Mouse (Mus musculus) MEL (cell line): Measurements from ENCODE around the gene Rpl34.

Experiments
- CHD2 ChIP-seq: IDR thresholded peaks from 2 replicates; pipeline ENCODE4 v1.6.1; 2011; ENCODE audit warnings: low read length, improper control_type of control experiment
- CTCF ChIP-seq, 3 experiments: IDR thresholded peaks in 2 of 3; conservative IDR thresholded peaks in 1 of 3; 2 replicates each; pipeline ENCODE4 v1.5.1; 2011 to 2012; ENCODE audit warnings: low read length in 3 of 3, low read depth in 2 of 3, mild to moderate bottlenecking in 2 of 3, improper control_type of control experiment in 1 of 3, inconsistent platforms in 1 of 3, mixed read lengths in 1 of 3, moderate library complexity in 1 of 3; ENCODE audit not compliant: control insufficient read depth in 1 of 3, insufficient read depth in 1 of 3, poor library complexity in 1 of 3, severe bottlenecking in 1 of 3
- ELF1 ChIP-seq: IDR thresholded peaks from 2 replicates; pipeline ENCODE4 v1.6.1; 2014; ENCODE audit warnings: low read depth, mild to moderate bottlenecking, inconsistent platforms, low read length, improper control_type of control experiment, moderate library complexity
- EP300 ChIP-seq, 2 experiments: IDR thresholded peaks; 2 replicates each; pipeline ENCODE4 v1.6.1; 2011; ENCODE audit warnings: improper control_type of control experiment in 2 of 2, low read length in 2 of 2, low read depth in 1 of 2, mild to moderate bottlenecking in 1 of 2
- ETS1 ChIP-seq: IDR thresholded peaks from 2 replicates; pipeline ENCODE4 v1.6.1; 2012; ENCODE audit warnings: low read depth, mild to moderate bottlenecking, inconsistent platforms, low read length, improper control_type of control experiment, moderate library complexity
- MAZ ChIP-seq: IDR thresholded peaks from 2 replicates; pipeline ENCODE4 v1.6.1; 2012; ENCODE audit warnings: low read depth, mild to moderate bottlenecking, inconsistent platforms, low read length, improper control_type of control experiment
- MEF2A ChIP-seq: IDR thresholded peaks from 2 replicates; pipeline ENCODE4 v1.6.1; 2014; ENCODE audit warnings: low read depth, mild to moderate bottlenecking, inconsistent platforms, low read length, improper control_type of control experiment; ENCODE audit not compliant: poor library complexity, insufficient replicate concordance, severe bottlenecking; ENCODE audit errors: extremely low read depth
- NRF1 ChIP-seq: IDR thresholded peaks from 2 replicates; pipeline ENCODE4 v1.6.1; 2014; ENCODE audit warnings: low read depth, mild to moderate bottlenecking, inconsistent platforms, low read length, improper control_type of control experiment, moderate library complexity; ENCODE audit not compliant: poor library complexity, insufficient read depth, severe bottlenecking
- RCOR1 ChIP-seq: IDR thresholded peaks from 2 replicates; pipeline ENCODE4 v1.6.1; 2012; ENCODE audit warnings: low read depth, mild to moderate bottlenecking, inconsistent platforms, low read length, improper control_type of control experiment
- TAL1 ChIP-seq: IDR thresholded peaks from 2 replicates; pipeline ENCODE4 v1.6.1; 2012; ENCODE audit warnings: mild to moderate bottlenecking, inconsistent platforms, low read length, moderate library complexity, mixed read lengths
- USF1 ChIP-seq: IDR thresholded peaks from 2 replicates; pipeline ENCODE4 v1.6.1; 2014; ENCODE audit warnings: low read depth, mild to moderate bottlenecking, inconsistent platforms, low read length, improper control_type of control experiment, moderate library complexity

- TF ChIP-seq CTCF (IDR thresholded peaks at IDR 0.05 in 2 of 3, conservative IDR thresholded peaks at IDR 0.05 in 1 of 3; ENCODE audit: control insufficient read depth in 1 of 3, insufficient read depth in 1 of 3, low read depth in 2 of 3, low read length in 3 of 3, poor library complexity in 1 of 3, severe bottlenecking in 1 of 3) = no peak
- TF ChIP-seq EP300 (IDR thresholded peaks at IDR 0.05; ENCODE audit: low read depth in 1 of 2, low read length in 2 of 2) = no peak
- TF ChIP-seq NRF1 = no peak
- no peak for TF ChIP-seq ETS1
- no peak for TF ChIP-seq MAZ
- no peak for TF ChIP-seq USF1
- no peak for TF ChIP-seq TAL1
- TF ChIP-seq CHD2 = no peak
- no peak for TF ChIP-seq MEF2A
- no peak for TF ChIP-seq RCOR1
- no peak for TF ChIP-seq ELF1
These were observed 43.1 kb downstream of the Rpl34 start for GRCm38 (mm10) chr3:130687051-130687450.
